Mouse (Mus musculus) intestine, embryonic 14.5 days (tissue): ENCODE measurements at regions not wholly inside any gene's neighbourhood (a gene's known extent, or its start where the extent isn't known, plus 50 kb on each side); places are given as distances from the start of the nearest gene placed in this dataset.
A peak's percentile ranks its signal among the peaks of the same experiment; 100 is the strongest.

Experiments used
- ATAC-seq: fragments of 200-750 bp; cut with Nextera tagmentation; replicated peaks from 2 replicates; pipeline ENCODE4 v1.8.0; 2017; ENCODE audit warnings: low read depth, moderate number of reproducible peaks, moderate TSS enrichment, moderate library complexity; ENCODE audit not compliant: low FRiP score, low TSS enrichment
- DNase-seq: peaks from one replicate; pipeline ENCODE4 v3.0.0-alpha.2; 2018; ENCODE audit warnings: low spot score
- H3K27ac ChIP-seq: fragments of 300-500 bp; sonication (generic); 2 replicates; pipeline ENCODE4 v1.5.1; 2014; ENCODE audit warnings: low read depth, mild to moderate bottlenecking, control low read depth
- H3K27me3 ChIP-seq: fragments of 300-500 bp; sonication (generic); replicated peaks from 2 replicates; pipeline ENCODE4 v1.6.1; 2014; ENCODE audit warnings: low read length, control low read depth; ENCODE audit not compliant: control insufficient read depth, insufficient read depth
- H3K36me3 ChIP-seq: fragments of 300-500 bp; sonication (generic); 2 replicates; pipeline ENCODE4 v1.6.1; 2014; ENCODE audit warnings: low read length, control low read depth; ENCODE audit not compliant: control insufficient read depth, insufficient read depth
- H3K4me1 ChIP-seq: fragments of 300-500 bp; sonication (generic); replicated peaks from 2 replicates; pipeline ENCODE4 v1.6.1; 2014; ENCODE audit warnings: low read length, control low read depth, mixed read lengths; ENCODE audit not compliant: control insufficient read depth, insufficient read depth
- H3K4me2 ChIP-seq: fragments of 300-500 bp; sonication (generic); 2 replicates; pipeline ENCODE4 v1.6.1; 2014; ENCODE audit warnings: low read length
- H3K4me3 ChIP-seq: fragments of 300-500 bp; sonication (generic); 2 replicates; pipeline ENCODE4 v1.5.1; 2014; ENCODE audit warnings: low read depth, low read length, control low read depth, mixed read lengths
- H3K9ac ChIP-seq: fragments of 300-500 bp; sonication (generic); 2 replicates; pipeline ENCODE4 v1.6.1; 2014; ENCODE audit warnings: mild to moderate bottlenecking, low read length
- H3K9me3 ChIP-seq: fragments of 300-500 bp; sonication (generic); 2 replicates; pipeline ENCODE4 v1.6.1; 2016; ENCODE audit warnings: low read length, control low read depth; ENCODE audit not compliant: control insufficient read depth
- WGBS: fragments of 180-500 bp; shearing (Covaris S2); extraction: QIAGEN DNeasy Blood & Tissue Kit; methylation state at CpG from one replicate; pipeline ENCODE4 v1.1.7; 2014; 5-methylcytosine and 5-hydroxymethylcytosine counted together

GRCm38 (mm10) chr5:4625206-4625605, 132.6 kb downstream of the Fzd1 start:
- no peak overlapping the region for H3K4me3 ChIP-seq
- ATAC-seq (no peak), DNase-seq (no peak)
- H3K36me3 ChIP-seq, result no peaks in the 10 kb centered on the region
- no peaks in the 10 kb centered on the region for H3K9me3 ChIP-seq
- H3K27me3 ChIP-seq, result no peaks in the 10 kb centered on the region
- no peaks in the 10 kb centered on the region for H3K4me1 ChIP-seq
- 91% methylated on average over 6 of the region's 6 CpGs for WGBS
- H3K27ac ChIP-seq, result no peak overlapping the region
- H3K9ac ChIP-seq, result no peak overlapping the region
- no peak overlapping the region for H3K4me2 ChIP-seq

GRCm38 (mm10) chr5:4623625-4624024, 134.2 kb downstream of the Fzd1 start:
- DNase-seq (no peak), ATAC-seq (no peak)
- Histone ChIP-seq H3K4me3 (no peak overlapping the region), H3K27me3 (no peaks in the 10 kb centered on the region), H3K9ac (no peak overlapping the region), H3K36me3 (no peaks in the 10 kb centered on the region), H3K9me3 (no peaks in the 10 kb centered on the region), H3K27ac (no peak overlapping the region), H3K4me1 (no peaks in the 10 kb centered on the region), H3K4me2 (no peak overlapping the region)
- WGBS, result 45% methylated on average over 4 of the region's 4 CpGs

- ATAC-seq (no peak), DNase-seq (no peak)
- no peak overlapping the region for H3K9ac ChIP-seq
- H3K4me1 ChIP-seq, result no peaks in the 10 kb centered on the region
- H3K9me3 ChIP-seq, result no peaks in the 10 kb centered on the region
- 61% methylated on average over 4 of the region's 4 CpGs for WGBS
- H3K4me2 ChIP-seq, result no peak overlapping the region
- peak overlapping the region; percentile 38; the same call in 1 of the 2 replicates for H3K27ac ChIP-seq
- no peaks in the 10 kb centered on the region for H3K27me3 ChIP-seq
- no peak overlapping the region for H3K4me3 ChIP-seq
- no peaks in the 10 kb centered on the region for H3K36me3 ChIP-seq
These were observed 137.2 kb downstream of the Fzd1 start for GRCm38 (mm10) chr5:4620513-4621210.

GRCm38 (mm10) chr5:4615233-4615632, 142.6 kb downstream of the Fzd1 start:
- DNase-seq (no peak), ATAC-seq (no peak)
- WGBS, result 86% methylated on average over 2 of the region's 2 CpGs
- Histone ChIP-seq H3K27me3 (no peaks in the 10 kb centered on the region), H3K36me3 (no peaks in the 10 kb centered on the region), H3K27ac (no peak overlapping the region), H3K4me3 (no peak overlapping the region), H3K4me1 (no peaks in the 10 kb centered on the region), H3K9me3 (no peaks in the 10 kb centered on the region), H3K9ac (no peak overlapping the region), H3K4me2 (no peak overlapping the region)

GRCm38 (mm10) chr5:4597471-4597870, 160.4 kb downstream of the Fzd1 start:
- Histone ChIP-seq H3K4me2 (no peak overlapping the region), H3K9ac (no peak overlapping the region), H3K9me3 (no peaks in the 10 kb centered on the region), H3K4me3 (no peak overlapping the region), H3K27me3 (no peaks in the 10 kb centered on the region), H3K36me3 (no peaks in the 10 kb centered on the region), H3K27ac (no peak overlapping the region), H3K4me1 (no peaks in the 10 kb centered on the region; the same call in 1 of the 2 replicates)
- ATAC-seq (no peak), DNase-seq (no peak)
- WGBS, result 84% methylated on average over 3 of the region's 3 CpGs

DNA sequence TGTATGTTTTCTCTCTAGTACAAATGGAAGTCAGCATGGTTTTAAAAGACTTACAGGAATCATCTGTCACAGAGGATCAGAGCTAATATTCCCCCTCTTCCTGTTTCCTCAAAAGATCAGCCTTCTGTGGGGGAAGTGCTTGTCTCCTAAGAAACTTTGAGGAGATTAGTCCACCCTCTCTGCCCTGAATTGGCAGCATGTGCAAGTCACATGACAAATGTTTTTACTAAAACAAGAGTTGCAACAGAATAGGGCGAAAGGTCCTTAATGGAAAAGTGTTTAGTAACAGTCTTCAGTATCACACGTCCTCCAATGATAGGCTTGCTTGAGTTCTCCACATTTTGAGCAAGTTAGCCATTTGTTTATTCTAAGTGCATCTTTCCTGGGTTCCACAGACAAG, 162.8 kb downstream of the Fzd1 start:
- WGBS, result 65% methylated on average over 2 of the region's 2 CpGs
- no peak overlapping the region for H3K27ac ChIP-seq
- H3K27me3 ChIP-seq, result no peaks in the 10 kb centered on the region
- H3K4me2 ChIP-seq, result no peak overlapping the region
- DNase-seq (no peak), ATAC-seq (no peak)
- H3K9ac ChIP-seq, result no peak overlapping the region
- H3K36me3 ChIP-seq, result no peaks in the 10 kb centered on the region
- H3K9me3 ChIP-seq, result no peaks in the 10 kb centered on the region
- H3K4me3 ChIP-seq, result no peak overlapping the region
- H3K4me1 ChIP-seq, result no peaks in the 10 kb centered on the region; the same call in 1 of the 2 replicates

GRCm38 (mm10) chr5:4594562-4594961, 163.3 kb downstream of the Fzd1 start:
- Histone ChIP-seq H3K27me3 (no peaks in the 10 kb centered on the region), H3K4me1 (no peaks in the 10 kb centered on the region; the same call in 1 of the 2 replicates), H3K4me2 (no peak overlapping the region), H3K9me3 (no peaks in the 10 kb centered on the region), H3K4me3 (no peak overlapping the region), H3K27ac (no peak overlapping the region), H3K9ac (no peak overlapping the region), H3K36me3 (no peaks in the 10 kb centered on the region)
- ATAC-seq (no peak), DNase-seq (no peak)
- whole genome bisulfite sequencing, result 90% methylated on average over 2 of the region's 2 CpGs

- no peaks in the 10 kb centered on the region for H3K36me3 ChIP-seq
- no peak overlapping the region for H3K9ac ChIP-seq
- ATAC-seq, result no peak
- 76% methylated on average over 5 of the region's 5 CpGs for WGBS
- H3K9me3 ChIP-seq, result no peaks in the 10 kb centered on the region
- H3K27me3 ChIP-seq, result no peaks in the 10 kb centered on the region
- no peaks in the 10 kb centered on the region; the same call in 1 of the 2 replicates for H3K4me1 ChIP-seq
- no peak overlapping the region for H3K27ac ChIP-seq
- DNase-seq, result no peak
- no peak overlapping the region for H3K4me2 ChIP-seq
- H3K4me3 ChIP-seq, result no peak overlapping the region
These were observed 164.0 kb downstream of the Fzd1 start for GRCm38 (mm10) chr5:4593638-4594381.
